Comparison of ENCODE assay signal across 9 mouse cellular contexts in genomic region chr14:31434426-31434825, GRCm38 (mm10). TPM values are rescaled to one million over a fixed set of nuclear protein-coding genes. Genes with fewer than 3 reads are reported as not detected.
DNase-seq lines count a peak whose midpoint lies in the region; ATAC-seq lines count a peak whose summit lies in the region.
"Had no signal": no experiment of that assay in that cellular context is flagged by ENCODE, and none has a peak within 500 bp of the region (broad histone marks: within the 10 kb centered on the region; RNA-seq: fewer than 3 reads in every experiment).

No protein-coding gene starts in this region.

- no peak overlapping the region for H3K9ac ChIP-seq in lung, embryonic 15.5 days
- peak overlapping the region; percentile 40; the same call in 1 of the 2 replicates for H3K9ac ChIP-seq in limb, embryonic 13.5 days
- H3K9ac ChIP-seq in stomach, embryonic 15.5 days, result no peak overlapping the region

- H3K4me3 ChIP-seq in lung, embryonic 15.5 days, result peak overlapping the region; percentile 73; the same call in 1 of the 2 replicates
- peak overlapping the region; percentile 70 for H3K4me3 ChIP-seq in limb, embryonic 13.5 days
- H3K4me3 ChIP-seq in stomach, embryonic 15.5 days (replicated peaks), result no peak overlapping the region

- H3K36me3 ChIP-seq in lung, embryonic 15.5 days, result no peaks in the 10 kb centered on the region
- peaks cover 9% of the 10 kb centered on the region; the same call in 1 of the 2 replicates for H3K36me3 ChIP-seq in limb, embryonic 13.5 days
- no peaks in the 10 kb centered on the region for H3K36me3 ChIP-seq in stomach, embryonic 15.5 days

- no peaks in the 10 kb centered on the region for H3K9me3 ChIP-seq in lung, embryonic 15.5 days
- no peaks in the 10 kb centered on the region for H3K9me3 ChIP-seq in limb, embryonic 13.5 days
- no peaks in the 10 kb centered on the region for H3K9me3 ChIP-seq in stomach, embryonic 15.5 days

- H3K27ac ChIP-seq in lung, embryonic 15.5 days, result peak overlapping the region; percentile 81
- no peak overlapping the region for H3K27ac ChIP-seq in limb, embryonic 13.5 days
- peak overlapping the region; percentile 72; the same call in 1 of the 2 replicates for H3K27ac ChIP-seq in stomach, embryonic 15.5 days

- peaks cover 53% of the 10 kb centered on the region for H3K4me1 ChIP-seq in lung, embryonic 15.5 days
- H3K4me1 ChIP-seq in limb, embryonic 13.5 days, result peaks cover 49% of the 10 kb centered on the region
- peaks cover 22% of the 10 kb centered on the region; the same call in 1 of the 2 replicates for H3K4me1 ChIP-seq in stomach, embryonic 15.5 days

- peak overlapping the region; percentile 86 for H3K4me2 ChIP-seq in lung, embryonic 15.5 days
- peak overlapping the region; percentile 92 for H3K4me2 ChIP-seq in limb, embryonic 13.5 days (replicated peaks)
- H3K4me2 ChIP-seq in stomach, embryonic 15.5 days, result peak overlapping the region; percentile 86

- 52% methylated on average over 5 of the region's 5 CpGs for WGBS in lung, embryonic 15.5 days
- WGBS in limb, embryonic 13.5 days, result 24% methylated on average over 5 of the region's 5 CpGs
- 52% methylated on average over 5 of the region's 5 CpGs for WGBS in stomach, embryonic 15.5 days

- peaks cover 62% of the 10 kb centered on the region for H3K27me3 ChIP-seq in lung, embryonic 15.5 days
- no peaks in the 10 kb centered on the region for H3K27me3 ChIP-seq in limb, embryonic 13.5 days
- H3K27me3 ChIP-seq in stomach, embryonic 15.5 days (replicated peaks), result no peaks in the 10 kb centered on the region

- DNase-seq in adrenal gland, adult 2 months, result peak; percentile 16
- no peak for DNase-seq in adrenal gland, adult 18-20 months (ENCODE audit: low spot score in 2 of 2)
- DNase-seq in lung, postnatal 10 days, result no peak
- DNase-seq in right cerebral cortex, postnatal 36 days (ENCODE audit: low spot score in 2 of 2), result no peak
- DNase-seq in frontal cortex, postnatal 14 days (ENCODE audit: low spot score in 2 of 2), result no peak
- DNase-seq: adrenal gland, adult 8-10 months had no signal

- ATAC-seq in lung, embryonic 15.5 days (ENCODE audit: borderline replicate concordance, extremely low read depth, low FRiP score, low TSS enrichment), result no peak
- no peak for ATAC-seq in limb, embryonic 13.5 days (ENCODE audit: low FRiP score, low read depth)
- ATAC-seq in stomach, embryonic 15.5 days (ENCODE audit: insufficient read depth, low FRiP score, low read depth), result no peak

RNA-seq across cellular contexts. Expression of gene Sh3bp5, which starts 1.5 kb away (rescaled TPM):
- total RNA-seq in adrenal gland, adult 2 months (2021), result 100 to 1,000 TPM; 111 to 164 TPM
- polyA plus RNA-seq in adrenal gland, adult 2 months (2012; rRNA removed), result 21.1 and 28.5 TPM in 2 replicates
- 100 to 1,000 TPM; 136 to 182 TPM for total RNA-seq in adrenal gland, adult 18-20 months (2021)
- polyA plus RNA-seq in lung, embryonic 15.5 days (2015; fragmentation: Nextera tagmentation; extraction: Ambion mirVana), result 25.4 and 26.4 TPM in 2 replicates
- polyA plus RNA-seq in limb, embryonic 13.5 days (2015; fragmentation: Nextera tagmentation; extraction: Ambion mirVana), result 53.2 and 57.8 TPM in 2 replicates
- polyA plus RNA-seq in stomach, embryonic 15.5 days (2015; fragmentation: Nextera tagmentation; extraction: Ambion mirVana), result 19.8 and 22.0 TPM in 2 replicates

RNA-seq across cellular contexts. Expression of gene Eaf1, which starts 59.8 kb away (rescaled TPM):
- total RNA-seq in adrenal gland, adult 2 months (2021), result 10 to 100 TPM; 51.9 to 76.2 TPM
- polyA plus RNA-seq in adrenal gland, adult 2 months (2012; rRNA removed), result 54.2 and 66.7 TPM in 2 replicates
- total RNA-seq in adrenal gland, adult 18-20 months (2021), result 10 to 100 TPM; 52.1 to 60.1 TPM
- polyA plus RNA-seq in lung, embryonic 15.5 days (2015; fragmentation: Nextera tagmentation; extraction: Ambion mirVana), result 20.1 and 22.7 TPM in 2 replicates
- 21.6 and 24.0 TPM in 2 replicates for polyA plus RNA-seq in limb, embryonic 13.5 days (2015; fragmentation: Nextera tagmentation; extraction: Ambion mirVana)
- 21.6 and 22.4 TPM in 2 replicates for polyA plus RNA-seq in stomach, embryonic 15.5 days (2015; fragmentation: Nextera tagmentation; extraction: Ambion mirVana)
